Mouse (Mus musculus): Measurements from ENCODE around the gene Ccdc63.

DNA sequence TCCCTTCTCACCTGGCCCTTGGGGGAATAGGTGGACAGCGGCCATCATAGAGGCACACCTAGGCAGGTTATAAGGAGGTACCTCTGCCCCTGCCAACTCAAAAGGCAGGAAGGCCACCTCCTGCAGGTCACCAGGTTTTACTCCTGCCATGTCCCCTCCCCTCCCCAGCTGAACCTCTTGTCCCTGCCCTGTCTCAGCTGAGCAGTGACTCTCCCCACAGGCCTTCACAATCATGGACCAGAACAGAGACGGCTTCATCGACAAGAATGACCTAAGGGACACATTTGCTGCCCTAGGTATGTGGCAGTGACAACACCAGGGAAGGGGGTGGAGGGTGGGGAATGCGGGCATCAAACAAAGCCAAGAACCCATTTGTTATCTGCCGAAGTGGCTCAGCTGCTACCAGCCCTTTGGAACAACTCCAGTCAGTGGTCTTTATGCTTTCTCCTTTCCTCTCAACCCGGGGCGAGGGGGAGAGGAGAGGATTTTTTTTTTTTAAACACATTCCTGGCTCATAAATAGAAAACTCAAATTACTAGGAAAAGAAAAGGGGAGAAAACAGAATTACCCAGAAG lies 38.1 kb downstream of the Ccdc63 start:
- TF ChIP-seq CTCF (IDR thresholded peaks at IDR 0.05; ENCODE audit: insufficient read depth, low read depth, low read length): no peak
- no peak for TF ChIP-seq POLR2A (IDR thresholded peaks at IDR 0.05; ENCODE audit: insufficient read depth, low read depth, low read length)

Measured in olfactory bulb, adult 2 months (tissue).